Mouse (Mus musculus) heart, postnatal 10 days (tissue): ENCODE data around the gene Mrgbp. TPM values are rescaled to one million over a fixed set of nuclear protein-coding genes. Genes with fewer than 3 reads are reported as not detected.

ENCODE experiments used
- DNase-seq, 2 experiments: peaks; one replicate each; pipeline ENCODE4 v3.0.0; 2021
- intact Hi-C: fragments of 180-260 bp; cut with DNase I; formaldehyde crosslinking; loops from one replicate; pipeline ENCODE4 v1.15.1; 2025
- total RNA-seq, 2 experiments: library from RNA; stranded (reverse); gene quantifications; 2 replicates each; pipeline ENCODE4 v1.2.3; 2021

Gene Mrgbp
- 10 to 100 TPM; 17.8 to 21.3 TPM for total RNA-seq

GRCm38 (mm10) chr2:180581002-180581401 lies at the start of gene Mrgbp:
Gene Mrgbp, plus strand, starts transcription at chr2:180581304.
- intact Hi-C loops = loop anchor here (5.0 kb wide), 1 partner anchor 309 kb away; the partner anchor contains the start of gene Cables2
- DNase-seq = peak; percentile 44 to 52

GRCm38 (mm10) chr2:180531671-180532385 lies 49.3 kb upstream of the Mrgbp start:
- intact Hi-C loops = no loop called here
- no peak for DNase-seq

- intact Hi-C loops = no loop called here
- DNase-seq = peak; percentile 19 to 37
Measured at GRCm38 (mm10) chr2:180532386-180532995, 48.6 kb upstream of the Mrgbp start.

- intact Hi-C loops = no loop called here
- DNase-seq = no peak
Measured at GRCm38 (mm10) chr2:180533237-180533636, 47.9 kb upstream of the Mrgbp start.

- DNase-seq = no peak
- intact Hi-C loops = no loop called here
Measured at GRCm38 (mm10) chr2:180543675-180544074, 37.4 kb upstream of the Mrgbp start.

- intact Hi-C loops = no loop called here
- no peak for DNase-seq
Measured at GRCm38 (mm10) chr2:180545046-180545445, 36.1 kb upstream of the Mrgbp start.

- intact Hi-C loops = no loop called here
Measured at GRCm38 (mm10) chr2:180547384-180548106, 33.6 kb upstream of the Mrgbp start.

GRCm38 (mm10) chr2:180552340-180552739 lies 28.8 kb upstream of the Mrgbp start:
- DNase-seq = no peak
- intact Hi-C loops = no loop called here

More at GRCm38 (mm10) chr2:180547384-180548106, 33.6 kb upstream of the Mrgbp start:
- DNase-seq = no peak

GRCm38 (mm10) chr2:180555219-180555618 lies 25.9 kb upstream of the Mrgbp start:
- DNase-seq = no peak
- intact Hi-C loops = no loop called here

- intact Hi-C loops = no loop called here
- DNase-seq = no peak
Measured at GRCm38 (mm10) chr2:180556470-180556869, 24.6 kb upstream of the Mrgbp start.

- DNase-seq = no peak
- intact Hi-C loops = no loop called here
Measured at GRCm38 (mm10) chr2:180560245-180560644, 20.9 kb upstream of the Mrgbp start.

- no peak for DNase-seq
- intact Hi-C loops = no loop called here
Measured at GRCm38 (mm10) chr2:180562146-180562545, 19.0 kb upstream of the Mrgbp start.

- intact Hi-C loops = no loop called here
- DNase-seq = no peak
Measured at GRCm38 (mm10) chr2:180563296-180563695, 17.8 kb upstream of the Mrgbp start.

- intact Hi-C loops = no loop called here
- DNase-seq = no peak
Measured at GRCm38 (mm10) chr2:180563841-180564240, 17.3 kb upstream of the Mrgbp start.

- peak; percentile 41 to 69 for DNase-seq
- intact Hi-C loops = loop anchor here (1.0 kb wide), 1 partner anchor 179 kb away; no protein-coding TSS in a partner anchor
Measured at GRCm38 (mm10) chr2:180566240-180566913, 14.7 kb upstream of the Mrgbp start.

GRCm38 (mm10) chr2:180569028-180569643 lies 12.0 kb upstream of the Mrgbp start:
- intact Hi-C loops = no loop called here
- DNase-seq = peak; percentile 75 to 78

- intact Hi-C loops = no loop called here
- no peak for DNase-seq
Measured at GRCm38 (mm10) chr2:180576482-180576881, 4.6 kb upstream of the Mrgbp start.

GRCm38 (mm10) chr2:180578686-180579085 lies 2.4 kb upstream of the Mrgbp start:
- peak; percentile 75 to 84 for DNase-seq
- intact Hi-C loops = loop anchor here (1.0 to 2.0 kb wide), 3 partner anchors 105 to 230 kb away; no protein-coding TSS in a partner anchor

- peak; percentile 98 to 99 for DNase-seq
- intact Hi-C loops = loop anchor here (1.0 to 5.0 kb wide), 2 partner anchors 163 to 310 kb away; partner anchors contain the start of gene Cables2
Measured at GRCm38 (mm10) chr2:180582481-180583153, 1.5 kb downstream of the Mrgbp start.

- peak in 1 of 2 experiments; percentile 12 for DNase-seq
- intact Hi-C loops = loop anchor here (5.0 kb wide), 1 partner anchor 311 kb away; the partner anchor contains the start of gene Cables2
Measured at GRCm38 (mm10) chr2:180583154-180583507, 2.0 kb downstream of the Mrgbp start.
